Mouse (Mus musculus): ENCODE data around the gene Baz2b.

- no peak for TF ChIP-seq CTCF (IDR thresholded peaks at IDR 0.05; ENCODE audit: low read depth)
- TF ChIP-seq EP300 (IDR thresholded peaks at IDR 0.05; ENCODE audit: low read depth): no peak
Observed at GRCm38 (mm10) chr2:60027166-60027565, 182.5 kb downstream of the Baz2b start.

Data from liver, postnatal 0 days (tissue).